Mouse (Mus musculus): ENCODE data around the gene Nek5.

DNA sequence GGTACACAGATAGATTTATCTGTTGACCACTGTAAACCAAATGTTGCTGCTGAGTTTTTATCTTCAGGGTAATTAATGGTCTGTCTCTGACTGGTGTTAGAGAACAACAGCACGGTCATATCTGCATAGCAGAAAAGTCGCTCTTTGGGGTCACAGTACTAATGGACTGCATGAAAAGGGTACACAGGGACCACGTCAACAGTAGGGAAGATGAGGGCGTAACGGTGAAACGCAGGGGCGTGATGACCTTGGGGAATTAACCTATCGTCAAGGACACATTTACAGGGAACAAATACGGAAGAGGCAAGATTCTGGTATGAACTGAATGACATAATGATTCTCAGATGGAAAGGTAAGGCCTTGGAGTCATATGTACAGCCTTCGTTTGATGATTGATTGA lies 39.6 kb upstream of the Nek5 start:
- TF ChIP-seq CTCF (IDR thresholded peaks at IDR 0.05; ENCODE audit: borderline replicate concordance, extremely low read depth, insufficient read depth, insufficient read length) (no peak), POLR2A (IDR thresholded peaks at IDR 0.05; ENCODE audit: borderline replicate concordance, extremely low read depth, insufficient read depth, insufficient read length, poor library complexity, severe bottlenecking) (no peak)
